Mouse (Mus musculus): ENCODE data around the gene Prkag1. TPM values are rescaled to one million over a fixed set of nuclear protein-coding genes. Genes with fewer than 3 reads are reported as not detected.
"Not testable (repeated sequence)": the region's sequence is repeated elsewhere in the genome, so short reads cannot be mapped to it uniquely, and the experiment has no call there.

Gene Prkag1
- polyA plus RNA-seq, 1 experiment, result 51.0 TPM

- no peaks in the 10 kb centered on the region for H3K9me3 ChIP-seq (replicated peaks; ENCODE audit: control insufficient read depth, insufficient read depth, low read length, poor library complexity, severe bottlenecking)
- H3K27me3 ChIP-seq (ENCODE audit: control insufficient read depth, insufficient read depth, low read length, poor library complexity, severe bottlenecking), result no peaks in the 10 kb centered on the region
- TF ChIP-seq EP300 (IDR thresholded peaks at IDR 0.05; ENCODE audit: insufficient read depth, low read depth, low read length) (no peak), CTCF (IDR thresholded peaks at IDR 0.05; ENCODE audit: low read depth, low read length) (no peak), POLR2A (IDR thresholded peaks at IDR 0.05; ENCODE audit: insufficient read depth, low read length) (no peak)
- H3K4me3 ChIP-seq (ENCODE audit: low read depth, low read length), result no peak overlapping the region
- no peak overlapping the region for H3K27ac ChIP-seq (ENCODE audit: insufficient read depth, low read length)
- no peak overlapping the region for H3K9ac ChIP-seq (ENCODE audit: low read depth, poor library complexity, severe bottlenecking)
- H3K4me1 ChIP-seq (ENCODE audit: control insufficient read depth, insufficient read depth, low read length), result no peaks in the 10 kb centered on the region
- no peaks in the 10 kb centered on the region for H3K36me3 ChIP-seq (ENCODE audit: control insufficient read depth, insufficient read depth, low read length, poor library complexity, severe bottlenecking)
Observed at GRCm38 (mm10) chr15:98822147-98822546, 9.2 kb downstream of the Prkag1 start.

GRCm38 (mm10) chr15:98821403-98821802, 9.9 kb downstream of the Prkag1 start:
- Histone ChIP-seq H3K27me3 (ENCODE audit: control insufficient read depth, insufficient read depth, low read length, poor library complexity, severe bottlenecking) (no peaks in the 10 kb centered on the region), H3K9ac (ENCODE audit: low read depth, poor library complexity, severe bottlenecking) (no peak overlapping the region), H3K4me3 (ENCODE audit: low read depth, low read length) (0 out of 2 replicates have a peak overlapping the region, but pooled peaks have one; percentile 8), H3K27ac (ENCODE audit: insufficient read depth, low read length) (no peak overlapping the region), H3K36me3 (ENCODE audit: control insufficient read depth, insufficient read depth, low read length, poor library complexity, severe bottlenecking) (no peaks in the 10 kb centered on the region), H3K9me3 (replicated peaks; ENCODE audit: control insufficient read depth, insufficient read depth, low read length, poor library complexity, severe bottlenecking) (no peaks in the 10 kb centered on the region), H3K4me1 (ENCODE audit: control insufficient read depth, insufficient read depth, low read length) (no peaks in the 10 kb centered on the region)
- TF ChIP-seq CTCF (IDR thresholded peaks at IDR 0.05; ENCODE audit: low read depth, low read length), result peak; percentile 79
- no peak for TF ChIP-seq EP300 (IDR thresholded peaks at IDR 0.05; ENCODE audit: insufficient read depth, low read depth, low read length)

- no peaks in the 10 kb centered on the region for H3K36me3 ChIP-seq (ENCODE audit: control insufficient read depth, insufficient read depth, low read length, poor library complexity, severe bottlenecking)
- H3K27ac ChIP-seq (ENCODE audit: insufficient read depth, low read length), result no peak overlapping the region
- H3K9me3 ChIP-seq (replicated peaks; ENCODE audit: control insufficient read depth, insufficient read depth, low read length, poor library complexity, severe bottlenecking), result no peaks in the 10 kb centered on the region
- H3K9ac ChIP-seq (ENCODE audit: low read depth, poor library complexity, severe bottlenecking), result no peak overlapping the region
- H3K27me3 ChIP-seq (ENCODE audit: control insufficient read depth, insufficient read depth, low read length, poor library complexity, severe bottlenecking), result no peaks in the 10 kb centered on the region
- no peak overlapping the region for H3K4me3 ChIP-seq (ENCODE audit: low read depth, low read length)
- no peaks in the 10 kb centered on the region for H3K4me1 ChIP-seq (ENCODE audit: control insufficient read depth, insufficient read depth, low read length)
- TF ChIP-seq POLR2A (IDR thresholded peaks at IDR 0.05; ENCODE audit: insufficient read depth, low read length), result no peak
- no peak for TF ChIP-seq EP300 (IDR thresholded peaks at IDR 0.05; ENCODE audit: insufficient read depth, low read depth, low read length)
- no peak for TF ChIP-seq CTCF (IDR thresholded peaks at IDR 0.05; ENCODE audit: low read depth, low read length)
Observed at GRCm38 (mm10) chr15:98820937-98821336, 10.4 kb downstream of the Prkag1 start.

- TF ChIP-seq POLR2A (IDR thresholded peaks at IDR 0.05; ENCODE audit: insufficient read depth, low read length) (no peak), CTCF (IDR thresholded peaks at IDR 0.05; ENCODE audit: low read depth, low read length) (no peak), EP300 (IDR thresholded peaks at IDR 0.05; ENCODE audit: insufficient read depth, low read depth, low read length) (no peak)
- Histone ChIP-seq H3K27me3 (ENCODE audit: control insufficient read depth, insufficient read depth, low read length, poor library complexity, severe bottlenecking) (no peaks in the 10 kb centered on the region), H3K9me3 (replicated peaks; ENCODE audit: control insufficient read depth, insufficient read depth, low read length, poor library complexity, severe bottlenecking) (no peaks in the 10 kb centered on the region), H3K4me3 (ENCODE audit: low read depth, low read length) (no peak overlapping the region), H3K27ac (ENCODE audit: insufficient read depth, low read length) (no peak overlapping the region), H3K4me1 (ENCODE audit: control insufficient read depth, insufficient read depth, low read length) (no peaks in the 10 kb centered on the region), H3K36me3 (ENCODE audit: control insufficient read depth, insufficient read depth, low read length, poor library complexity, severe bottlenecking) (no peaks in the 10 kb centered on the region; the same call in 1 of the 2 replicates), H3K9ac (ENCODE audit: low read depth, poor library complexity, severe bottlenecking) (no peak overlapping the region)
Observed at GRCm38 (mm10) chr15:98818171-98818570, 13.2 kb downstream of the Prkag1 start.

- H3K4me1 ChIP-seq (ENCODE audit: control insufficient read depth, insufficient read depth, low read length), result no peaks in the 10 kb centered on the region
- no peaks in the 10 kb centered on the region for H3K9me3 ChIP-seq (replicated peaks; ENCODE audit: control insufficient read depth, insufficient read depth, low read length, poor library complexity, severe bottlenecking)
- H3K27me3 ChIP-seq (ENCODE audit: control insufficient read depth, insufficient read depth, low read length, poor library complexity, severe bottlenecking), result no peaks in the 10 kb centered on the region
- no peak overlapping the region for H3K9ac ChIP-seq (ENCODE audit: low read depth, poor library complexity, severe bottlenecking)
- no peak overlapping the region for H3K4me3 ChIP-seq (ENCODE audit: low read depth, low read length)
- no peaks in the 10 kb centered on the region; the same call in 1 of the 2 replicates for H3K36me3 ChIP-seq (ENCODE audit: control insufficient read depth, insufficient read depth, low read length, poor library complexity, severe bottlenecking)
- H3K27ac ChIP-seq (ENCODE audit: insufficient read depth, low read length), result no peak overlapping the region
- TF ChIP-seq EP300 (IDR thresholded peaks at IDR 0.05; ENCODE audit: insufficient read depth, low read depth, low read length) (no peak), POLR2A (IDR thresholded peaks at IDR 0.05; ENCODE audit: insufficient read depth, low read length) (no peak), CTCF (IDR thresholded peaks at IDR 0.05; ENCODE audit: low read depth, low read length) (no peak)
Observed at GRCm38 (mm10) chr15:98812741-98813424, 18.4 kb downstream of the Prkag1 start.

- H3K36me3 ChIP-seq (ENCODE audit: control insufficient read depth, insufficient read depth, low read length, poor library complexity, severe bottlenecking); H3K9me3 ChIP-seq (replicated peaks; ENCODE audit: control insufficient read depth, insufficient read depth, low read length, poor library complexity, severe bottlenecking); H3K9ac ChIP-seq (ENCODE audit: low read depth, poor library complexity, severe bottlenecking); H3K4me1 ChIP-seq (ENCODE audit: control insufficient read depth, insufficient read depth, low read length); H3K27ac ChIP-seq (ENCODE audit: insufficient read depth, low read length); H3K4me3 ChIP-seq (ENCODE audit: low read depth, low read length); H3K27me3 ChIP-seq (ENCODE audit: control insufficient read depth, insufficient read depth, low read length, poor library complexity, severe bottlenecking): not testable (repeated sequence)
Observed at GRCm38 (mm10) chr15:98810212-98810611, 21.1 kb downstream of the Prkag1 start.
